Mouse (Mus musculus) kidney, adult 8-10 months (tissue): Measurements from ENCODE around the gene Gm7138.
"Not testable (repeated sequence)": the region's sequence is repeated elsewhere in the genome, so short reads cannot be mapped to it uniquely, and the experiment has no call there.

Experiments used
- DNase-seq, 2 experiments: peaks; one replicate each; pipeline ENCODE4 v3.0.0; 2022

Gene Gm7138

DNA sequence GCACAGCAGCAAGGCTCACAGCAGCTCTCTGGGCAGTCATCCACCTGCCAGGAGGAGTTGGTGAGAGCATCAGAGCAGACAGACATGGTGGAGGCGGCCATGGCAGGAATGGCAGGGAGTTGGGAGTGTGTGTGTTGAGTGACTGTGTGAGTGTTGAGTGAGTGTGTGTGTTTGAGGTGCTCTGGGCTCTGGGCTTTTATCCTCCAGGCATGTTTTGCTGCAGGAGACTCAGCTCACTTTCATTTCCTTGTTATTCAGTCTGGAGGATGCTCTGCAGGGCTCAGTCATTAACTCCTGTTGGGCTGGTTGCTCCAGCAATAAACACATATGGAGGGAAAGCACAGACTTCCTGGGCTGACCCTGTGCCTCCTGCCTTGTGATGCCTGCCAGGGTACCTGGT, at the start of gene Gm7138:
Gene Gm7138, minus strand, starts transcription at position 101 of the 400 bp plus-strand sequence.
- DNase-seq = not testable (repeated sequence)

DNA sequence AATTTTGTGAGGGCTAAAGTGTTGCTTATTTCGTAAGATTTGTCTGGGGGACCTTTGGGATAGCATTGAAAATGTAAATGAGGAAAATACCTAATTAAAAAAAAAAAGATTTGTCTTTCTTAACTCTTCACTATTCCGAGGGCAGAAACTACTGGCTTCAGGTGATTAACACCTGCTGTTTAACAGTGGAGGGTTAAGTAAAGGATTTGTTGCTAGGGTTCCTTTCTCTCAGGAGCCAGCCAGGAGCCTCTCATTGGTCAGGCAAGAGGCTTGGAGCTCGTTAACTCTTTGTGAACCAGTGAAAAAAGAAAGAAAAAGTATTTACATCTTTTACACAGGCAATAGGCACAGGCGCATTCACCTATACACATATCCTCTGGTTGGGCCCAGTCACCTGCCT, 42.5 kb upstream of the Gm7138 start:
- no peak for DNase-seq

DNA sequence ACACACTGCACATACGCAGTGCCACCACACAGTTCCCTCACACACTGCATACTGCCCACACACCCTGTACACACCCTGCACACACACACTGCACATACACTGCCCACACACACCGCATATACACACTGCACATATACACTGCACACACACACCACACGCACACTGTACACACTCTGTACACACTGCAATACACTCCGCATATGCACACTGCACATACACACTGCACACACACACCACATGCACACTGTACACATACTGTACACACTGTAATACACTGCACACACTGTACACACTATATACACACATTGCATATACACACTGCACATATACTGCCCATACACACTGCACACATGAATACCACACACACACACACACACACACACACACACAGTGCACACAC, 41.8 kb upstream of the Gm7138 start:
- DNase-seq = no peak

DNA sequence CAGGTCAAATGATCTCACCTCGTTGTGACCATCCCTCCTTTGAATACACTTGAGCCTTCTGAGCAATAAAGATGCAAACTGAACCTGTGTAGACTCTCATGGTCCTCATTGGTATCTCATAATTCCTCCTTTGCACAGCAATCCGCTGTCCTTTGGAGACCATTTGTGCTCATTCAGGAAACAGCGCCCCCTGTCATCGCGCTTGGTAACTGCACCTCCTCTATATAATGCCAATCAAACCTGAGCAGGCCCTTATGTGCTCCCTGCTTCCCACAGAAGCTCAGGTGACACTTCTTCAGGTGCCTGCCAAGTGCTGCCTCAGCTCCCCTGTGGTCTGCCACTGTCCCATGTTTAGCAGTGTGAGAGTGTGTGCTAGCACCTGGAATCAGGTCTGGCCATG, 38.8 kb upstream of the Gm7138 start:
- DNase-seq = peak in 1 of 2 experiments; percentile 10

DNA sequence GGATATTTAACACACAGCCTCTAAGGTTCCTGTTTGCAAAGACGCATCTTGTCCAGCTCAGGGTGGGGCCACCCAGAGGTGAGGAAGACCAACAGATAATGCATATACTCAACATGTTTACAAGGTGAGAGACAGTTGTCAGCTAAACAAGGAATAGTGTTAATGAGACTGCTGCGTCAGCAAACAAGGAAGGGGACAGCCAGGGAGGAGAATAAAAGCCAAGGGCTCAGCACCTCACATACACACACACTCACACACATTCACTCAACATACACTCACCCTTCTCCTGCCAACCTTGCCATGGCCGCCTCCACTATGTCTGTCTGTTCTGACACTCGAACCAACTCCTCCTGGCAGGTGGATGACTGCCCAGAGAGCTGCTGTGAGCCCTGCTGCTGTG, 37.6 kb upstream of the Gm7138 start, which contains the start of gene Gm2696:
Gene Gm2696, plus strand, starts transcription at position 301 of the 400 bp plus-strand sequence.
- no peak for DNase-seq

DNA sequence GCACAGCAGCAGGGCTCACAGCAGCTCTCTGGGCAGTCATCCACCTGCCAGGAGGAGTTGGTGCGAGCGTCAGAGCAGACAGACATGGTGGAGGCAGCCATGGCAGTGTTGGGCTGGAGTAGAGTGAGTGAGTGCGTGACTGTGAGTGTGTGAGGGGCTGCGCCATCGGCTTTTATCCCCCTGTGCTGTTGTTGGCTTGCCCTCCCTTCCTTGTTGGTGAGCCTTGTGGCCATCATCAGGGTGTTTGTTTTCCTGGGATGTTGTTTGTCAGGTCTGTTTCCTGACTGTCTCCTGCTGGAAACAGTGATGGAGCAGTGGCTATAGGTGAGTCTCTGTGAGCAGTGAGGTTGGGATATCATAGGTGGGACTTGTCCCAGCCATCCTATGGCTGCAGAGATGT, 35.0 kb upstream of the Gm7138 start, which contains the start of gene Gm9507:
Gene Gm9507, minus strand, starts transcription at position 101 of the 400 bp plus-strand sequence.
- no peak for DNase-seq

DNA sequence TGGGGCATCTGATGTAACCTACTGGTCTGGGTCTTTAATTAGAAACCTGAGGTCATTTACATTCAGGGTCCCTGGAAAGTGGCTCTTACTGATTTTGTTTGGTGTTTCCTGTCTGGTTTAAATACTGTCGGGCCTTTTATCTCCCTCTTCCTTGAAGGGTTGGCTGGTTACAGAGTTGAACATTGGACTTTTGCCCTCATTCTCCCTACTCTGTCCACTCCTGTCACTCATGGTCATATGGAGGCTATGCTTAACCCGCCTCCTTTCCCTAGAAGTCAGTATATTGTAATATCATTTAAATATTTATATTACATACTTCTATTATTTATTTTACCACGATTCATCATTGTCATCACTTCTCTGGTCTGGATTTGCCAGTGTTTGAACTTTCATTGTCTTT, 27.4 kb upstream of the Gm7138 start:
- DNase-seq = no peak

DNA sequence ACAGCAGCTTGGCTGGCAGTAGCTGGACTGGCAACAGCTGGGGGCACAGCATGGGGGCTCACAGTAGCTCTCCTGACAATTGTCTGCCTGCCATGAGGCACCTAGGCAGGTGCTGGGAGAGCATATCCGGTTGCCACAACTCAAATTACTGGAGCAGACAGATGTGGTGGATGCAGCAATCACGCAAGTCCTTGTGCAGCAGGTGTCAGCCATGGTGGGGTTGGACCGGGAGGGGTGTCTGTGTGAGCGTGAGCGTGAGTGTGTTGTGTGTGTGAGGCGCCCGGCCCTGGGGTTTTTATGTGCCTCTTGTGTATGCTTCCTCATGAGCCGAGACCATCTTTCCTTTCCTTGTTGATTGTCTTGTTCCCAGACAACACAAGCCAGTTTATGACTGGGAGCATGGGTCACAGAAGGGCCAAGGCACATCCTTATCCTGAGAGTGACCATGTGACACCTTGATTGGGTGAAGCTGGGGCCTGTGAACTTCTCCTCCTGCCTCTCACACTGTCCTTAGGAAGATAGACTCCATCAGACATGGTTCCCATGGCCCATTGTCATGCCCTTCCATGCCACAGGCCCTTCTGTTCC, 22.3 kb upstream of the Gm7138 start, which contains the start of gene Gm19668:
Gene Gm19668, minus strand, starts transcription at position 213 of the 588 bp plus-strand sequence.
- no peak for DNase-seq

DNA sequence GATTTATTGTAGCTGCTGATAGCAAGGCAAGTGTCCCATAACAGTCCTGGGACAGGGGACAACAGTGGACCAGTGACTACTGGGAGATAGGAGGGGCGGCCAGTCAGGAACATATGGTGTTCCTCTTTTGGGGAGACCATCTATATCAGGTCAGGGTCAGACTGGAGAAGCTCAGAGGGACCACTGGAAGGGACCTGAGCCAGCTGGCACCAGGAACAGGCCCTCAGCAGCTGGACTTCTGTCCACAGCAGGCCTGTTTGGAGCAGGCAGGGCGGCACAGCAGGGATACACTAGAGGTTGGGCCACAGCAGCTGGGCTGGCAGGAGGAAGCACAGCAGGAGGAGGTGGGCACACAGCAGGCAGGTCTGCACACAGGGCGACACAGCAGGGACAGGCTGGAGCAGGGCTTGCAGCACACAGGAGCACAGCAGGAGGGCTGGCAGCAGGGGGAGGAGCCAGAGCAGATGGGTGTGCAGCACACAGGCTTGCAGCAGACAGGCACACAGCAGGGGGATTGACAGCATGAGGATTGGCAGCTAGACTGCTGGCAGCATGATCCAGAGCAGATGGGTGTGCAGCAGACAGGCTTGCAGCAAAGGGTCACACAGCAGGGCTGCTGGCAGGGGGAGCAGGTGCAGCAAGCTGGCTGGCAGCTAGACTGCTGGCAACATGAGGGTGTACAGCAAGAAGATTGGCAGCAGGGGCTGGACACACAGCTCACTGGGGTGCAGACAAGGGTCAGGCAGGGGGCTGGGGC, 21.6 kb upstream of the Gm7138 start:
- not testable (repeated sequence) for DNase-seq

DNA sequence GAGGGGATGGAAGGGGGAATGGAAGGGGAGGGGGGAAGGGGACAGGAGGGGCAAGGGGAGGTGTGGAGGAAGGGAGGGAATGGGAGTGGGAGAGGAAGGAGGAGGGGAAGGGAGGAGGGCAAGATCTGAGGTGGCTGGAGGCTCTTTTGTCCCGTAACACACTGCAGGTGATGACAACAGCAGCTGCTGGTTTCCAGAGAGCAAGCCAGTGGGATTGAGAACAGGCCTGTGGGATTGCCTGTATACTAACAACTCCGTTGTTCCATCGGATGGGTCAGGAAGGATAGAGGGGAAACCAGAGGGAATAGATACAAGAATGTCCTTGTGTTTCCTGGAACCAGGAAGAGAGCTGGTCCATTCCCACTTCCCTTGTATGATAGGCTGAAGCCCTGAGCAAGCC, 20.9 kb upstream of the Gm7138 start:
- no peak for DNase-seq

DNA sequence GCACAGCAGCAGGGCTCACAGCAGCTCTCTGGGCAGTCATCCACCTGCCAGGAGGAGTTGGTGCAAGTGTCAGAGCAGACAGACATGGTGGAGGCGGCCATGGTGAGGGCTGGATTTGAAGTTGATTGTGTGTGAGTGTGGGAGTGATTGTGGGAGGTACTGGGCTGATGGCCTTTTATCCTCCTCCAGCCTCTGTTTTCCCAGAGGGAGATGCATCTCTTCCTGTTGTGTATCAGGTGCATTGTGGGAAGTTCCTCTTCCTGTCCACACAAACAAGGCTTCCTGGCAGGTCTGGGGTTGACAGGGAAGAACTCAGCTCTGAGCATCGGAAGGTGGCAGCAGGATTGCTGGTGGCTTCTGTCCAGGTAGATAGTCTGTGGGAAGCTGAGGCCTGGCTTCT, 18.2 kb upstream of the Gm7138 start, which contains the start of gene Gm9639:
Gene Gm9639, minus strand, starts transcription at position 101 of the 400 bp plus-strand sequence.
- no peak for DNase-seq

DNA sequence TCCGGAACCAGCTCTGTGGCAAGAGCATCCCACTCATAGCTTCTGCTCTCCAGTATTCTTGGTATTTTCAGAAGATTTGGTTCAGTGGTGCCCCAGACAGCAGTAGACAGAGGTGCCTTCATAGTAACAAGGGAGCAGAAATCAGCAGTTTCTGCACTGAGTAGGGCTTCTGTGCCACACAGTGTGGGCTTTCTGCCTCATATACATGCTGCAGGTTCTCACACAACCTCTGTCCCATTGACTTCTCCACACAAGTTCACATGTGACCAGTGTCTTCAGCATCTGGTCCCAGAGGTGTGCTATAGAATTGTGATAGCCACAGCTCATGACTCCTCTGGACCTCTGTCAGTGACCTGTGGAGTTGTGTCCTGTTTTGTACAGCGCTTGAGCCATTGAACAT, 11.9 kb upstream of the Gm7138 start:
- no peak for DNase-seq

DNA sequence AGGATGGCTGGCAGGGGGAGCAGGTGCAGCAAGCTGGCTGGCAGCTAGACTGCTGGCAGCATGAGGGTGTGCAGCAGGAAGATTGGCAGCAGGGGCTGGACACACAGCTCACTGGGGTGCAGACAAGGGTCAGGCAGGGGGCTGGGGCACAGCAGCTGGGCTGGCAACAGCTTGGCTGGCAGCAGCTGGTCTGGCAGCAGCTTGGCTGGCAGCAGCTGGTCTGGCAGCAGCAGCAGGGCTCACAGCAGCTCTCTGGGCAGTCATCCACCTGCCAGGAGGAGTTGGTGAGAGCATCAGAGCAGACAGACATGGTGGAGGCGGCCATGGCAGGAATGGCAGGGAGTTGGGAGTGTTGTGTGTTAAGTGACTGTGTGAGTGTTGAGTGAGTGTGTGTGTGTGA, 11.1 kb upstream of the Gm7138 start, which contains the start of gene Gm7137:
Gene Gm7137, minus strand, starts transcription at position 325 of the 400 bp plus-strand sequence.
- not testable (repeated sequence) for DNase-seq

DNA sequence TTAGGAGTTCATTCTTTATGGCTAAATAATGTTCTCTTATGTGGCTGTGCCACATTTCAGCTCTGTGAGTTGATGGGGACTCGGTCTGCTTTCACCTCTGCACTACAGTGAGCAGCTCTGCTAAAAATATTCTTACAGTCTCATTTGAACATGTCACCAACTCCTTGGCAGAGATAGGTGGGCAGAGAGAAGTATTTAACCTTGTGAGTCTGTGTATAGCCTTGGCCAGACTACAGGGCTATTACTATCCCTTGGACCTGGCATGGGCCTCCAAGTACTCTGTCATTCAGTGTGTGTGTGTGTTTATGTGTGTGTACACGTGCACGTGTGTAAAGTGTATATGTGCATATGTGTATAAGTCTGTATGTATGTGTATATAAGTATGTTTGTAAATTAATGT, 6.7 kb upstream of the Gm7138 start:
- not testable (repeated sequence) for DNase-seq

DNA sequence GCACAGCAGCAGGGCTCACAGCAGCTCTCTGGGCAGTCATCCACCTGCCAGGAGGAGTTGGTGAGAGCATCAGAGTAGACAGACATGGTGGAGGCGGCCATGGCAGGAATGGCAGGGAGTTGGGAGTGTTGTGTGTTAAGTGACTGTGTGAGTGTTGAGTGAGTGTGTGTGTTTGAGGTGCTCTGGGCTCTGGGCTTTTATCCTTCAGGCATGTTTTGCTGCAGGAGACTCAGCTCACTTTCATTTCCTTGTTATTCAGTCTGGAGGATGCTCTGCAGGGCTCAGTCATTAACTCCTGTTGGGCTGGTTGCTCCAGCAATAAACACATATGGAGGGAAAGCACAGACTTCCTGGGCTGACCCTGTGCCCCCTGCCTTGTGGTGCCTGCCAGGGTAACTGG, 5.7 kb upstream of the Gm7138 start, which contains the start of gene Gm3250:
Gene Gm3250, minus strand, starts transcription at position 101 of the 400 bp plus-strand sequence.
- not testable (repeated sequence) for DNase-seq

DNA sequence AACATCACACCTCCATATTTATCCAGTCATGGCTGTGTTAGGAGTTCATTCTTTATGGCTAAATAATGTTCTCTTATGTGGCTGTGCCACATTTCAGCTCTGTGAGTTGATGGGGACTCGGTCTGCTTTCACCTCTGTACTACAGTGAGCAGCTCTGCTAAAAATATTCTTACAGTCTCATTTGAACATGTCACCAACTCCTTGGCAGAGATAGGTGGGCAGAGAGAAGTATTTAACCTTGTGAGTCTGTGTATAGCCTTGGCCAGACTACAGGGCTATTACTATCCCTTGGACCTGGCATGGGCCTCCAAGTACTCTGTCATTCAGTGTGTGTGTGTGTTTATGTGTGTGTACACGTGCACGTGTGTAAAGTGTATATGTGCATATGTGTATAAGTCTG, 4.6 kb downstream of the Gm7138 start:
- DNase-seq = not testable (repeated sequence)

DNA sequence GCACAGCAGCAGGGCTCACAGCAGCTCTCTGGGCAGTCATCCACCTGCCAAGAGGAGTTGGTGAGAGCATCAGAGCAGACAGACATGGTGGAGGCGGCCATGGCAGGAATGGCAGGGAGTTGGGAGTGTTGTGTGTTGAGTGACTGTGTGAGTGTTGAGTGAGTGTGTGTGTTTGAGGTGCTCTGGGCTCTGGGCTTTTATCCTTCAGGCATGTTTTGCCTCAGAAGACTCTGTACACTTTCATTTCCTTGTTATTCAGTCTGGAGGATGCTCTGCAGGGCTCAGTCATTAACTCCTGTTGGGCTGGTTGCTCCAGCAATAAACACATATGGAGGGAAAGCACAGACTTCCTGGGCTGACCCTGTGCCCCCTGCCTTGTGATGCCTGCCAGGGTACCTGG, 5.5 kb downstream of the Gm7138 start, which contains the start of gene Gm3238:
Gene Gm3238, minus strand, starts transcription at position 101 of the 400 bp plus-strand sequence.
- DNase-seq = not testable (repeated sequence)

DNA sequence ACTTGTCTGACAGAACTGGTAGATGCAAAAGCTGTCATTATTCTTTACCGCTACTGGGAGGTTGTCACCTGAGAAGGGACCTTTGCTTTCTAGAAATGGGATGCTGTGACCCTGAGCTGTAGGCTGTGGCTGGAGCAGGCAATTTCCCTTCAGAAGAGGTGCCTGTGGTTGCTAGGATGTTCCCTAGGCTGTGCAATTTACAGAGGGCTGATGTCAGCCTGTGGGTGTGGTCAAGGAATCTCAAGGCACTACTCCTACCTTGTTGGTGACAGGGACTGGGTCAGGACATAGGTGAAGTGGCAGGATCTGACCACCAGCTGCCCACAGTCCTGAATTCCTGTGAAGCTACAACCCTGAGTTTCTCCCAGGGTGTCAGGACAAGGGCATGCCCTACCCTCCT, 7.0 kb downstream of the Gm7138 start:
- DNase-seq = no peak

DNA sequence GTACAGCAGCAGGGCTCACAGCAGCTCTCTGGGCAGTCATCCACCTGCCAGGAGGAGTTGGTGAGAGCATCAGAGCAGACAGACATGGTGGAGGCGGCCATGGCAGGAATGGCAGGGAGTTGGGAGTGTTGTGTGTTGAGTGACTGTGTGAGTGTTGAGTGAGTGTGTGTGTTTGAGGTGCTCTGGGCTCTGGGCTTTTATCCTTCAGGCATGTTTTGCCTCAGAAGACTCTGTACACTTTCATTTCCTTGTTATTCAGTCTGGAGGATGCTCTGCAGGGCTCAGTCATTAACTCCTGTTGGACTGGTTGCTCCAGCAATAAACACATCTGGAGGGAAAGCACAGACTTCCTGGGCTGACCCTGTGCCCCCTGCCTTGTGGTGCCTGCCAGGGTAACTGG, 17.2 kb downstream of the Gm7138 start, which contains the start of gene Gm3233:
Gene Gm3233, minus strand, starts transcription at position 101 of the 400 bp plus-strand sequence.
- DNase-seq = not testable (repeated sequence)

DNA sequence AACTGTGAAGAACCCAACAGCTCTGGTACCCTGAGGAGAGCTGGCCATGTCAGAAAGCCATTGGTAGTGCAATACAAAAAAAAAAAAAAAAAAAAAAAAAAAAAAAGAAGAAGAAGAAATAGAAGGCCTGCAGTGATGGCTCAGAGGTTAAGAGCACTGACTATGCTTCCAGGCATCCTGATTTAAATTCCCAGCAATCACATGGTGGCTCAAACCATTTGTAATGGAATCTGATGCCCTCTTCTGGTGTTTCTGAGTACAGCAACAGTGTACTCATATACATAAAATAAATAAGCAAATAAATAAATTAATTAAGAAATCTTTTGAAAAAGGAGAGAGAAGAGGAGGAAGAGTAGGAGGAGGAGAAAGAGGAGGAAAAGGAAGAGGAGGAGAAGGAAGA, 23.3 kb downstream of the Gm7138 start:
- no peak for DNase-seq

DNA sequence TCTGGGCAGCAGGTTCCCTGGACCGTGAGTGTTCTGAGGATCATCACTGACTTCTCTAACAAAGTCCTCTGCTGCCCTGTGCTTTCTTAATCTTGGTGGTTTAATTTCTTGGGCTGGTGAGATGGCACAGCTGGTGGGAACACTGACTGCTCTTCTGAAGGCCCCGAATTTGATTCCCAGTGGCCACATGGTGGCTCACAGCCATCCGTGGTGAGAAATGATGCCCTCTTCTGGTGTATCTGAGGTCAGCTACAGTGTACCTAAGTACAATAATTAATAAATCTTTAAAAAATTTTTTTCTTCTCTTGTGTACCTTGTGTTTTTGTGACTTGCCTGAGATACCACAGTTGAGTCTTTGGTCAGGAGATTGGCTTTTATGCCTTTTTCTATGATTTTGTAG, 24.4 kb downstream of the Gm7138 start:
- DNase-seq = not testable (repeated sequence)

DNA sequence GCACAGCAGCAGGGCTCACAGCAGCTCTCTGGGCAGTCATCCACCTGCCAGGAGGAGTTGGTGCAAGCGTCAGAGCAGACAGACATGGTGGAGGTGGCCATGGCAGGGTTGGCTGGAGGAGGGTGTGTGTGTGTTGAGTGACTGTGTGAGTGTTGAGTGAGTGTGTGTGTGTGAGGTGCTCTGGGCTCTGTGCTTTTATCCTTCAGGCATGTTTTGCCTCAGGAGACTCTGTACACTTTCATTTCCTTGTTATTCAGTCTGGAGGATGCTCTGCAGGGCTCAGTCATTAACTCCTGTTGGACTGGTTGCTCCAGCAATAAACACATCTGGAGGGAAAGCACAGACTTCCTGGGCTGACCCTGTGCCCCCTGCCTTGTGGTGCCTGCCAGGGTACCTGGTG, 25.5 kb downstream of the Gm7138 start, which contains the start of gene Gm9736:
Gene Gm9736, minus strand, starts transcription at position 101 of the 400 bp plus-strand sequence.
- DNase-seq = not testable (repeated sequence)

DNA sequence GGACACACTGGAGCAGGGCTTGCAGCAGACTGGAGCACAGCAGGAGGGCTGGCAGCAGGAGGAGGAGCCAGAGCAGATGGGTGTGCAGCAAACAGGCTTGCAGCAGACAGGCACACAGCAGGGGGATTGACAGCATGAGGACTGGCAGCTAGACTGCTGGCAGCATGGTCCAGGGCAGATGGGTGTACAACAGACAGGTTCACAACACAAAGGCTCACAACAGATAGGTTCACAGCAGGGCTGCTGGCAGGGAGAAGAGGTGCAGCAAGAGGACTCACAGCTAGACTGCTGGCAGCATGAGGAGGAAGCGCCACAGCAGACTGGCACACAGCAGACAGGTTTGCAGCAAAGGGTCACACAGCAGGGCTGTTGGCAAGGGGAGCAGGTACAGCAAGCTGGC, 26.1 kb downstream of the Gm7138 start:
- DNase-seq = not testable (repeated sequence)
